In the genomic region with DNA sequence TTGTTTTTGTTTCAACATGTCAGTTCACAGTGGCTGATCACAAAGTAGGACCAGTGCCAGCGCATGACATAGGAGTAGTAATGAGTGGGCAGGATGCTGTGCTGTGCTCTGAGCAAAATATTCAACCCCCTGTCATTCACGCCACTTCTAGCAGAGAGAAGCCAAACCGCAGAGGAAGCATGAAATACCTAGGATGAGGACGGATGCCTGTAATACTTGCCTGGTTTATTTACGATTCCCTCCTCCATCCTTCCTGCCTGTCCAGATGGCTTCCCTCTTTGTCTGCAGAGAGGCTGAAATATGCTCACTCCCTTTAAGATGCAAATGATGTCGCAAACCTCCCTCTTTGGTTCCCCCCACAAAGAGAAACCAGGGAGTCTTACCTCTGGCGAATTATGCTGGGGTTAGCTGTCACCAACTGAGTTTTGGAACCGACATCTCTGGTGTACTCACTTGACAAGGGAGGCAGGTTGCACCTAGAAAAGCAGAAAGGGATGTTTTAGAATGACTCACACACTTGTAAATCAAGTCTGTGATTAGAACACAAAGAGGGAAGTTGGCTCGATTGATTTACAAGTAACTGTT, we compare ENCODE assay signal across 9 mouse cellular contexts.
DNase-seq lines count a peak whose midpoint lies in the region; ATAC-seq lines count a peak whose summit lies in the region.
"Had no signal": no experiment of that assay in that cellular context is flagged by ENCODE, and none has a peak within 500 bp of the region (broad histone marks: within the 10 kb centered on the region; RNA-seq: fewer than 3 reads in every experiment).

No protein-coding gene starts in this region.

- peaks cover 12% of the 10 kb centered on the region for H3K4me1 ChIP-seq in kidney, embryonic 14.5 days (ENCODE audit: control insufficient read depth, insufficient read depth, low read length)
- H3K4me1 ChIP-seq in embryonic facial prominence, embryonic 14.5 days (ENCODE audit: control insufficient read depth, insufficient read depth, low read length) = no peaks in the 10 kb centered on the region
- peaks cover 11% of the 10 kb centered on the region for H3K4me1 ChIP-seq in midbrain, embryonic 16.5 days (ENCODE audit: control insufficient read depth, insufficient read depth, low read length)

- DNase-seq in kidney, adult 18-20 months = no peak
- peak; percentile 34 for DNase-seq in ZHBTc4 (ENCODE audit: low read depth, low spot score)
- peak; percentile 88 for DNase-seq in embryonic facial prominence, embryonic 14.5 days (ENCODE audit: low spot score)
- DNase-seq in layer of hippocampus, adult 11-12 months (ENCODE audit: low spot score) = peak; percentile 38
- no peak for DNase-seq in spleen, postnatal 36 days (ENCODE audit: low spot score in 2 of 2)
- no peak for DNase-seq in yolk sac, embryonic 10.5 days (ENCODE audit: low spot score)
- DNase-seq: liver, embryonic 13.5 days had no signal

- no peaks in the 10 kb centered on the region for H3K27me3 ChIP-seq in kidney, embryonic 14.5 days (ENCODE audit: control insufficient read depth, insufficient read depth, low read length)
- no peaks in the 10 kb centered on the region for H3K27me3 ChIP-seq in embryonic facial prominence, embryonic 14.5 days (replicated peaks; ENCODE audit: control insufficient read depth, insufficient read depth, low read length)
- no peaks in the 10 kb centered on the region for H3K27me3 ChIP-seq in midbrain, embryonic 16.5 days (ENCODE audit: control insufficient read depth, insufficient read depth, low read depth, low read length)
- H3K27me3 ChIP-seq: liver, embryonic 13.5 days had no signal

- no peak overlapping the region; the same call in 1 of the 2 replicates for H3K9ac ChIP-seq in kidney, embryonic 14.5 days (ENCODE audit: low read depth, low read length)
- no peak overlapping the region for H3K9ac ChIP-seq in embryonic facial prominence, embryonic 14.5 days (ENCODE audit: low read depth, low read length)
- H3K9ac ChIP-seq in midbrain, embryonic 16.5 days (ENCODE audit: low read depth, low read length) = peak overlapping the region; percentile 6; the same call in 1 of the 2 replicates
- H3K9ac ChIP-seq: liver, embryonic 13.5 days had no signal

- 9% methylated on average over 9 of the region's 9 CpGs for WGBS in kidney, embryonic 14.5 days
- WGBS in embryonic facial prominence, embryonic 14.5 days = 20% methylated on average over 9 of the region's 9 CpGs
- 7% methylated on average over 9 of the region's 9 CpGs for WGBS in midbrain, embryonic 16.5 days

- H3K4me2 ChIP-seq in kidney, embryonic 14.5 days (replicated peaks; ENCODE audit: low read depth, low read length) = peak overlapping the region; percentile 26
- no peak overlapping the region for H3K4me2 ChIP-seq in embryonic facial prominence, embryonic 14.5 days (ENCODE audit: low read depth, low read length)
- H3K4me2 ChIP-seq in midbrain, embryonic 16.5 days (ENCODE audit: low read length) = no peak overlapping the region; the same call in 1 of the 2 replicates
- H3K4me2 ChIP-seq: liver, embryonic 13.5 days had no signal

- H3K27ac ChIP-seq in kidney, embryonic 14.5 days (ENCODE audit: low read depth, low read length) = peak overlapping the region; percentile 80
- peak overlapping the region; percentile 3; the same call in 1 of the 2 replicates for H3K27ac ChIP-seq in embryonic facial prominence, embryonic 14.5 days (replicated peaks; ENCODE audit: low read depth, low read length)
- peak overlapping the region; percentile 70 for H3K27ac ChIP-seq in midbrain, embryonic 16.5 days (ENCODE audit: low read length)
- H3K27ac ChIP-seq: liver, embryonic 13.5 days had no signal

- H3K9me3 ChIP-seq in kidney, embryonic 14.5 days (ENCODE audit: control insufficient read depth, low read length) = no peaks in the 10 kb centered on the region
- H3K9me3 ChIP-seq in embryonic facial prominence, embryonic 14.5 days (ENCODE audit: control insufficient read depth, low read length) = peaks cover 6% of the 10 kb centered on the region; the same call in 1 of the 2 replicates
- no peaks in the 10 kb centered on the region for H3K9me3 ChIP-seq in midbrain, embryonic 16.5 days (replicated peaks; ENCODE audit: control insufficient read depth, low read length, poor library complexity, severe bottlenecking)
- H3K9me3 ChIP-seq: liver, embryonic 13.5 days had no signal

- no peaks in the 10 kb centered on the region for H3K36me3 ChIP-seq in kidney, embryonic 14.5 days (ENCODE audit: control insufficient read depth, insufficient read depth, low read length)
- H3K36me3 ChIP-seq in embryonic facial prominence, embryonic 14.5 days (ENCODE audit: control insufficient read depth, insufficient read depth, low read length) = no peaks in the 10 kb centered on the region
- H3K36me3 ChIP-seq in midbrain, embryonic 16.5 days (ENCODE audit: control insufficient read depth, insufficient read depth, low read length) = peaks cover 3% of the 10 kb centered on the region; the same call in 1 of the 2 replicates
- H3K36me3 ChIP-seq: liver, embryonic 13.5 days had no signal

- H3K4me3 ChIP-seq in kidney, embryonic 14.5 days (ENCODE audit: low read length) = peak overlapping the region; percentile 12; the same call in 1 of the 2 replicates
- H3K4me3 ChIP-seq in embryonic facial prominence, embryonic 14.5 days (ENCODE audit: low read depth, low read length) = no peak overlapping the region
- H3K4me3 ChIP-seq in midbrain, embryonic 16.5 days (ENCODE audit: low read depth, low read length) = no peak overlapping the region
- H3K4me3 ChIP-seq: liver, embryonic 13.5 days had no signal

- peak; percentile 92 for ATAC-seq in kidney, embryonic 14.5 days (ENCODE audit: low FRiP score, low TSS enrichment)
- ATAC-seq in embryonic facial prominence, embryonic 14.5 days (ENCODE audit: low read depth) = peak; percentile 87
- peak; percentile 82 for ATAC-seq in midbrain, embryonic 16.5 days

Comparison
In these comparisons a context has a peak if more than half of its experiments do, and no peak if none do; other contexts are left out.
1. H3K27ac ChIP-seq: peak in every context shown above with its lines; median percentile 80 in kidney, embryonic 14.5 days; 70 in midbrain, embryonic 16.5 days; 3 in embryonic facial prominence, embryonic 14.5 days.
2. DNase-seq: peak in ZHBTc4 (single experiment), embryonic facial prominence, embryonic 14.5 days (single experiment) and layer of hippocampus, adult 11-12 months (single experiment); none in kidney, adult 18-20 months (single experiment), spleen, postnatal 36 days (0 of 2) and yolk sac, embryonic 10.5 days (single experiment).
3. Peak in every context shown above with its lines, with median percentiles within 50 percentile points of each other: ATAC-seq.